Mouse (Mus musculus) heart, embryonic 11.5 days (tissue): ENCODE results near the gene Alpk1. TPM values are rescaled to one million over a fixed set of nuclear protein-coding genes. Genes with fewer than 3 reads are reported as not detected.
A peak's percentile ranks its signal among the peaks of the same experiment; 100 is the strongest.

Experiments used
- ATAC-seq: fragments of 200-750 bp; cut with Nextera tagmentation; replicated peaks from 2 replicates; pipeline ENCODE4 v1.8.0; 2017; ENCODE audit warnings: moderate library complexity; ENCODE audit not compliant: insufficient number of reproducible peaks, low FRiP score, low TSS enrichment
- H3K27ac ChIP-seq: fragments of 300-500 bp; sonication (generic); 2 replicates; pipeline ENCODE4 v1.5.1; 2014; ENCODE audit warnings: mild to moderate bottlenecking, low read depth, low read length
- H3K27me3 ChIP-seq: fragments of 300-500 bp; sonication (generic); 2 replicates; pipeline ENCODE4 v1.6.1; 2014; ENCODE audit warnings: mild to moderate bottlenecking, low read length, mixed read lengths; ENCODE audit not compliant: control insufficient read depth, insufficient read depth
- H3K36me3 ChIP-seq: fragments of 300-500 bp; sonication (generic); 2 replicates; pipeline ENCODE4 v1.6.1; 2014; ENCODE audit warnings: mild to moderate bottlenecking, low read length, moderate library complexity, mixed read lengths; ENCODE audit not compliant: control insufficient read depth, insufficient read depth
- H3K4me1 ChIP-seq: fragments of 300-500 bp; sonication (generic); 2 replicates; pipeline ENCODE4 v1.6.1; 2014; ENCODE audit warnings: low read length; ENCODE audit not compliant: control insufficient read depth, insufficient read depth
- H3K4me2 ChIP-seq: fragments of 300-500 bp; sonication (generic); 2 replicates; pipeline ENCODE4 v1.6.1; 2014; ENCODE audit warnings: mild to moderate bottlenecking, moderate library complexity
- H3K4me3 ChIP-seq: fragments of 300-500 bp; sonication (generic); 2 replicates; pipeline ENCODE4 v1.5.1; 2014; ENCODE audit warnings: low read depth, low read length
- H3K9ac ChIP-seq: fragments of 300-500 bp; sonication (generic); 2 replicates; pipeline ENCODE4 v1.6.1; 2014; ENCODE audit warnings: mild to moderate bottlenecking, low read depth, low read length, moderate library complexity
- H3K9me3 ChIP-seq: fragments of 300-500 bp; sonication (generic); replicated peaks from 2 replicates; pipeline ENCODE4 v1.6.1; 2016; ENCODE audit warnings: low read length; ENCODE audit not compliant: control insufficient read depth
- WGBS: fragments of 180-500 bp; shearing (Covaris S2); extraction: QIAGEN DNeasy Blood & Tissue Kit; methylation state at CpG from one replicate; pipeline ENCODE4 v1.1.7; 2014; ENCODE audit not compliant: insufficient replicate concordance; 5-methylcytosine and 5-hydroxymethylcytosine counted together
- polyA plus RNA-seq: library from polyadenylated mRNA; unstranded; fragments of >200 nt; fragmentation: Nextera tagmentation; extraction: Ambion mirVana; gene quantifications from 2 replicates; pipeline ENCODE4 v1.2.1, GENCODE M21; 2014

Alpk1 gene
- polyA plus RNA-seq, 1 experiment from 2014 or later, result 1.2 TPM

DNA sequence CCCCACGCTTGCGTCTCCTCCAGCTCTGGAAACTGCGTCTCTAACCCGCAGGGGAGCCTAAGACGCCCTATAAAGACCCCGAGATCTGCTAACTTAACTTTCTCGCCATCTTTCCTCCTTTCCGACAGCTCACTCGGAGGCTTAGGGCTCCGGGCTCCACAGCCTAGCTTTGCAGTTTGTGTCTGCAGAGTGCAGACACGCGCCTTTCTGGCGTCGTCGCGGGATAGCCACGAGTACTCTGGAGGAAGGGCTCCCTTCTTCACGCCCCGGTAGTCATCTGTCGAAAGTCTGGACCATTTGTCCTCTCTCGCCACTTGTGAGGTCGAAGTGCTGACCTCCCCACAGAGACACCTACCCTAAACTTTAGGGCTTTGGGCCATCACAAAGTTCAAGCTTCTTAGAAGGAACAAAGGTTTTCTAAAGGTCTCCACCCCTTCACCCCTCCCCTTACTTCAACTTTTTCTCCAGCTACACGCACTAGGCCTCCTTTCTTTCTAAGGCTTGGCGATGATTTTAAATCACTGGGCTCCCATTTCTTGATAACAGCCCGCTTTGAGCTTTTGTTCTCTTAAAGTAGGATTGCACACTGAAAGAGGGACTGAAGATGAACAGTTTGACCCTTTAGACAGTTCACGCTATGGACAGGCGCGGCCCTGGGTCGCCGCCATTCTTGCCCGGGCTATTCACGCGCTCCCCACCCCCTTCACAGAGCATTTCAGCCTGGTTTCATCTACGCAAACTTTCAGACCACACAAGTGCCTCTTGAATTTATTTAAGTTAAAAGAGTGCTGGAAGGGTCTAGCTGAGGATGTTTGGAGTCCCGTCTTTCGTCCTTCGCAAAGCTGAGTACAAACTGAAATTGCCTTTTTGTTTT, 151.8 kb downstream of the Alpk1 start:
- Histone ChIP-seq H3K4me2 (no peak overlapping the region), H3K4me3 (no peak overlapping the region; the same call in 1 of the 2 replicates), H3K9ac (no peak overlapping the region), H3K9me3 (no peaks in the 10 kb centered on the region), H3K27ac (no peak overlapping the region), H3K4me1 (peaks cover 15% of the 10 kb centered on the region), H3K27me3 (peaks cover 79% of the 10 kb centered on the region), H3K36me3 (no peaks in the 10 kb centered on the region)
- WGBS, result under 1% methylated on average over 37 of the region's 37 CpGs
- no peak for ATAC-seq

DNA sequence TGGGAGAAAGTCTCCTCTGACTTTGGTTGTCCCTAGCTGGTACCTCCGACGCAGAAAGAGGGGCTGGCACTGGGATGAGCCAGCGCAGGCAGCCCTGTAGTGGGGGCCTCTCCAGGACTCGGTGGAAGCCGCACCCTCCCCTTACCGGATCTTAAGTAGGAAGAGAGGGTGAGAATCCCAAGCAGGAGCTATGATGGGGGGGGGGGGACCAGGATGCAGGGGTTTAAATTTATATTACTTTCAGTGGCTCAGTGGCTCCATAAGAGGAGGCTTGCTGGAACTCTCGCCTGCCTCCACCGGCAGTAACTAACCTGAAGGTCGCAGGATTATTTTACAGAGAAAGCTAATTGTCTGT, 152.4 kb downstream of the Alpk1 start:
- Histone ChIP-seq H3K36me3 (no peaks in the 10 kb centered on the region), H3K4me3 (peak overlapping the region; percentile 19; the same call in 1 of the 2 replicates), H3K9me3 (no peaks in the 10 kb centered on the region), H3K27me3 (peaks cover 73% of the 10 kb centered on the region), H3K27ac (no peak overlapping the region), H3K9ac (no peak overlapping the region), H3K4me2 (peak overlapping the region; percentile 27; the same call in 1 of the 2 replicates), H3K4me1 (peaks cover 9% of the 10 kb centered on the region; the same call in 1 of the 2 replicates)
- WGBS, result 0% methylated on average over 9 of the region's 9 CpGs
- no peak for ATAC-seq

DNA sequence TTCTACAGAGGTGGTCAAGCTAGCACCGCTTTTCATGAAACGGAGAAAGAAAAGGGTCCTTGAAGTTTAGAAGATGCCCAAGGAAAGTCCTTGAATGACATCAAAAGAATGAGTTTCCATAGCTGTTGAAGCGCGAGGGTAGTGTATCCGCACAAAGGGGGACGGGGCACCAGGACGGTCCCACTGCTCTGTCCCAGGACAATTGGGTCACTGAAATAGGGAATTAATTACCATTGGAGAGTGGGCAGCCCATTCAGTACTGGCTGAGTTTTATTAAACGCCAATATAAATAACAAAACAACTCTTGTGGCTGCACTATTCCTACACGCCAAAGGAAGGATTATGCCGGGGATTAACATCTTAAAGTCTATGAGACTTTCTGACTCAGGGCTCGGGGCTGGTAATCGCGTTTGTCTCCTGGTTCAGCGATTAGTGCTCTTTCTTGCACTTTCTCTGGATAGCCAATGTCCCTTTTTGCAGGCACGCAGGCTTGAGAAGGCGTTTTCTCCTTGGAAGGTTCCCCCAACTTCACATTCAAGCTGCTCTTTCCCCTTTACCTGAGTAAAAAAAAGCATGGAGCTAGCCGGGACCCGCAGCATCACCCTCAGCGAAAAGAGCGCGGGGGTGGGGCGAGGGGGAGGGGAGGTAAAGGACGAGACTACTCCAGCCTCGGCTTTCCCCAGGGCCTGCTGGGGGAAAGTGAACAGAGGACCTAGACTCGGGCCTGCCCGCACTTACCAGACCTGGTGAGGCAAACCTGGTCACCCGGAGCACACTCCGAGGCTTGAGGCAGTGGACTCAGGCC, 153.0 kb downstream of the Alpk1 start:
- H3K27me3 ChIP-seq, result peaks cover 67% of the 10 kb centered on the region
- no peaks in the 10 kb centered on the region for H3K36me3 ChIP-seq
- ATAC-seq, result no peak
- peak overlapping the region; percentile 27; the same call in 1 of the 2 replicates for H3K4me2 ChIP-seq
- H3K4me3 ChIP-seq, result peak overlapping the region; percentile 19; the same call in 1 of the 2 replicates
- H3K27ac ChIP-seq, result no peak overlapping the region
- H3K9me3 ChIP-seq, result no peaks in the 10 kb centered on the region
- no peak overlapping the region for H3K9ac ChIP-seq
- H3K4me1 ChIP-seq, result peaks cover 5% of the 10 kb centered on the region; the same call in 1 of the 2 replicates
- under 1% methylated on average over 28 of the region's 28 CpGs for WGBS

DNA sequence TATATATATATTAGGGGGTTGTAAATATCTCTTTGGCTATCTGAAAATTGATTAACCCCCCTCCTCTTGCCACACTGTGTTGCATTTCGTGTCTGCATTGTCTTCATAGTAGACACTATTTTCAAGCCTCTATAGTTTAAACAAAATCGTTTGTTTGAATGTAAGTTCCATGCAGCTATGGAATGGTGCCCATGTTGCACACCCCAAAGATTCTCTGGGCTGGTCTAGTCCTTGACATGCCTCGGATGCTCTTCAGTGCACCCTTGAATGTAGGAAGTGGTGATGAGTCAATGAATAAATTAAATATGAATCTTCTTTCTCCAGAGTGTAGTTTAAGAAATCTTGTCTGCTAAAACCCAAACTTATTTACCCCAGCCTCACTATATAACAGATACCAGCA, 153.8 kb downstream of the Alpk1 start:
- H3K27me3 ChIP-seq, result peaks cover 59% of the 10 kb centered on the region
- H3K27ac ChIP-seq, result no peak overlapping the region
- H3K4me1 ChIP-seq, result 0 out of 2 replicates have a peak, but pooled peaks cover 2% of the 10 kb centered on the region
- no peaks in the 10 kb centered on the region for H3K36me3 ChIP-seq
- WGBS, result 12% methylated on average over 3 of the region's 3 CpGs
- no peak overlapping the region for H3K4me2 ChIP-seq
- ATAC-seq, result no peak
- H3K9ac ChIP-seq, result no peak overlapping the region
- no peaks in the 10 kb centered on the region for H3K9me3 ChIP-seq
- H3K4me3 ChIP-seq, result no peak overlapping the region

DNA sequence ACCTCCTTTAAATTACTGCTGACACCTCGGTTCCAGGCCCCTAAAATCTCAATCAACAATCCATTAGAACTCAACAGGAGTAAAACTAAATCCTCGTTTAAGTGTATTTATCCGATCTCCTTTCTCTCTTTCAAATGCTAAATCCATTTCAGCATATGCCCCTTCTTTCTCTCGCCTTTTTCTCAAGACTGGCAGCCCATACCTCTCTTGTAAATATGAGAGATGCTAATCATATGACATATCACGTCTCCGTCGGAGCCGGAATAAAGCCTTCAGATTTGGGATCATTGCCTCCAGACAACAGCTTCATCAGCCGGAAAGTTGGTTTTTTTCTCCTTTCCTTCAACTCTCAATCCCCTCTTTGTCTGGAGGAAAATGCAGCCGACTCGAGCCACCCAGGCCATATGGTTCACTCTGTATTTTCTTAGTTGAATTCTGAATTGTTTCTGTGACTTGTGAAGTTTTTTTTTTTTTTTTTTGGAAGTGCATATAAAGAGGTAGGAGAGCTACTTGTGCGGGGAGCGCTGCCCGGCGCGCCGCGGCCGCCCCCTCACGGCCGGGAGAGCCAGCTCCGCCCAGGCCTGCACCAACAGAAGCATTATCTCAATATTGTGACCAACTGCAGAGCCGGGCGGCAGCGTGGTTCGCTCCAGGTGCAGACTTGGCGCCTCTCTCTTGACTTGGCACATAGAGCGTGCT, 154.5 kb downstream of the Alpk1 start:
- Histone ChIP-seq H3K9me3 (no peaks in the 10 kb centered on the region), H3K4me2 (peak overlapping the region; percentile 79), H3K9ac (no peak overlapping the region), H3K27ac (no peak overlapping the region), H3K36me3 (no peaks in the 10 kb centered on the region), H3K27me3 (peaks cover 52% of the 10 kb centered on the region), H3K4me1 (0 out of 2 replicates have a peak, but pooled peaks cover 2% of the 10 kb centered on the region), H3K4me3 (peak overlapping the region; percentile 40)
- under 1% methylated on average over 28 of the region's 28 CpGs for WGBS
- no peak for ATAC-seq

DNA sequence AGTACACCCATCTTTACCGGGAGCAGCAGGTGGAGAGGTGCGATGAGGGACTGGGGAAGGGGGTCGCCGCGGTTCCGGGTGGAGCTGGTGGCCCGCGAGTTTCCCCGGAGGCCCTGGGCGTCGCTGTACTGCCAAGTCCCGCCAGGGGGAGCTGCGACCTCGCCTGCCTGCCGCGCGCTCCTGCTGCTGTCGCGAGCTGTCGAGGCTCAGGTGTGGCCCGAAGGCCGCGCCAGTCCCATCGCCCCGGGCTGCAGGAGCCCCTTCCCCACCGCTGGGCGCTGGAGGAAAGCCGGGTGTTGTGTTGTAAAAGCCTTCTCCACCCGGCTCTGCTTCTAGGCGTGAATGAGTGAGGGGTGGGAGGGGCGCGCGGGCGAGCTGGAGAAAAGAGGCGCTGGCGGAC, 155.0 kb downstream of the Alpk1 start:
- Histone ChIP-seq H3K4me2 (peak overlapping the region; percentile 79), H3K4me1 (0 out of 2 replicates have a peak, but pooled peaks cover 2% of the 10 kb centered on the region), H3K9me3 (no peaks in the 10 kb centered on the region), H3K27me3 (peaks cover 50% of the 10 kb centered on the region), H3K36me3 (no peaks in the 10 kb centered on the region), H3K4me3 (peak overlapping the region; percentile 40), H3K27ac (no peak overlapping the region), H3K9ac (no peak overlapping the region)
- WGBS, result under 1% methylated on average over 36 of the region's 36 CpGs
- peak; percentile 28; the same call in 1 of the 2 replicates for ATAC-seq

Other genes with a start within 250 kb of the Alpk1 start
- 62.3 and 64.4 TPM in 2 replicates for gene Larp7, start 227.2 kb downstream of the Alpk1 start, polyA plus RNA-seq
- gene Zgrf1, start 227.0 kb downstream of the Alpk1 start, polyA plus RNA-seq, result 7.6 and 10.7 TPM in 2 replicates
- gene Neurog2, start 147.4 kb downstream of the Alpk1 start, polyA plus RNA-seq, result not detected in 2 replicates
- 3.3 and 3.4 TPM in 2 replicates for gene Tifa, start 9.3 kb upstream of the Alpk1 start, polyA plus RNA-seq
- 32.0 and 34.5 TPM in 2 replicates for gene Ap1ar, start 57.0 kb upstream of the Alpk1 start, polyA plus RNA-seq
- gene Fam241a, start 115.8 kb upstream of the Alpk1 start, polyA plus RNA-seq, result 9.8 and 11.0 TPM in 2 replicates